ENCODE assay signal across 12 mouse cellular contexts in the genomic region with DNA sequence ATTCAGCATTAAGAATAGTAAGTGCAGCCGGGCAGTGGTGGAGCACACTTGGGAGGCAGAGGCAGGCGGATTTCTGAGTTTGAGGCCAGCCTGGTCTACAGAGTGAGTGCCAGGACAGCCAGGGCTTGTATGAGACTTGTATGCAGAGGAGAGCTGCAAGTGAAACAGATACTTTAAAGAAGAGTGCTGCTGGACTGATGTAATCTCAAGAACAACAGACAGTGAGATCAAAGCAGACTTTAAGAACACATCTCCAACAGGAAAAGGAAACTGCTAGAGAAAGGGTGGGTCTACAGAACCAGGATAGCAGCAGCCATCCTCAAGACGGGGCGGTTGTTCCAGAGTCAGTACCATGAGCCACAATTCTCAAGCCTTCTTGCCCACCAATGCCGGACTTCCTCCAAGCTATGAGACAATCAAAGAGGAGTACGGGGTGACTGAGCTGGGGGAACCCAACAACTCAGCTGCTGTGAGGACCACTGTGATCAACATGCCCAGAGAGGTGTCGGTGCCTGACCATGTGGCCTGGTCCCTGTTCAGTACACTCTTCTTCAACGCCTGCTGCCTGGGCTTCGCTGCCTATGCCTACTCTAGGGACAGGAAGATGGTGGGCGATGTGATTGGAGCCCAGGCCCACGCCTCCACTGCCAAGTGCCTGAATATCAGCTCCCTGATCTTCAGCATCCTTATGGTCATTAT. TPM values are rescaled to one million over a fixed set of nuclear protein-coding genes. Genes with fewer than 3 reads are reported as not detected.
A peak's percentile ranks its signal among the peaks of the same experiment; 100 is the strongest.
DNase-seq lines count a peak whose midpoint lies in the region; ATAC-seq and TF ChIP-seq lines count a peak whose summit lies in the region.
"Not testable (repeated sequence)": the region's sequence is repeated elsewhere in the genome, so short reads cannot be mapped to it uniquely, and the experiment has no call there.
"Had no signal": no experiment of that assay in that cellular context is flagged by ENCODE, and none has a peak within 500 bp of the region (broad histone marks: within the 10 kb centered on the region; RNA-seq: fewer than 3 reads in every experiment).

No protein-coding gene starts in this region.

- H3K4me2 ChIP-seq in liver, postnatal 0 days (ENCODE audit: low read depth, low read length): not testable (repeated sequence)

- TF ChIP-seq EP300 in liver, postnatal 0 days (IDR thresholded peaks at IDR 0.05; ENCODE audit: low read depth): not testable (repeated sequence)

- peaks cover 47% of the 10 kb centered on the region for H3K4me1 ChIP-seq in liver, postnatal 0 days (ENCODE audit: insufficient read depth)
- H3K4me1 ChIP-seq in small intestine, adult 2 months (ENCODE audit: control insufficient read depth, insufficient read depth, insufficient read length, low read length): peaks cover 45% of the 10 kb centered on the region

- ATAC-seq in CD4-positive, CD25-positive, alpha-beta regulatory T cell, adult 4 months: peak; percentile 62
- peak; percentile 64 for ATAC-seq in inflammation-experienced regulatory T-cells, adult 6 months
- ATAC-seq in liver, postnatal 0 days: not testable (repeated sequence)

- not testable (repeated sequence) for H3K27me3 ChIP-seq in liver, postnatal 0 days (ENCODE audit: insufficient read depth, low read length); small intestine, adult 2 months (ENCODE audit: control insufficient read depth, insufficient read depth, low read length)

- peak; percentile 87 for DNase-seq in heart, adult 11 months
- DNase-seq in liver, postnatal 0 days: not testable (repeated sequence)
- DNase-seq in thymus, postnatal 0 days (ENCODE audit: low spot score): peak; percentile 40

- not testable (repeated sequence) for H3K36me3 ChIP-seq in liver, postnatal 0 days (replicated peaks; ENCODE audit: insufficient read depth, low read length); small intestine, adult 2 months (ENCODE audit: control insufficient read depth, insufficient read depth, low read length)

- H3K9me3 ChIP-seq in liver, postnatal 0 days (ENCODE audit: low read length): not testable (repeated sequence)

- TF ChIP-seq POLR2A in small intestine, adult 2 months (IDR thresholded peaks at IDR 0.05; ENCODE audit: low read depth, low read length): not testable (repeated sequence)

- WGBS in liver, postnatal 0 days (ENCODE audit: insufficient replicate concordance): 74% methylated on average over 11 of the region's 11 CpGs
- WGBS in small intestine, adult 2 months: 92% methylated on average over 11 of the region's 11 CpGs

- not testable (repeated sequence) for H3K4me3 ChIP-seq in liver, postnatal 0 days (ENCODE audit: low read depth, low read length); small intestine, adult 2 months (ENCODE audit: low read depth, low read length)

- peak overlapping the region; percentile 92 for H3K27ac ChIP-seq in liver, postnatal 0 days (ENCODE audit: low read depth)
- peak overlapping the region; percentile 95 for H3K27ac ChIP-seq in small intestine, adult 2 months (ENCODE audit: insufficient read depth, low read depth, low read length)

- not testable (repeated sequence) for H3K9ac ChIP-seq in liver, postnatal 0 days (replicated peaks)

- TF ChIP-seq CTCF in liver, postnatal 0 days (IDR thresholded peaks at IDR 0.05; ENCODE audit: low read depth); small intestine, adult 2 months (IDR thresholded peaks at IDR 0.05; ENCODE audit: extremely low read depth, insufficient read length, insufficient replicate concordance, low read depth, low read length): not testable (repeated sequence)

RNA-seq across cellular contexts. Expression of a gene that starts 9.0 kb away (rescaled TPM):
- 100 to 1,000 TPM; 817 to 958 TPM for polyA plus RNA-seq in CD4-positive, CD25-positive, alpha-beta regulatory T cell, adult 4 months (2017; shearing (Covaris generic))
- 1,000 to 10,000 TPM in 1 of 3 experiments, 100 to 1,000 TPM in 2; 790 to 1,249 (median 846) TPM for polyA plus RNA-seq in inflammation-experienced regulatory T-cells, adult 6 months (2017; shearing (Covaris generic))
- polyA plus RNA-seq in liver, postnatal 0 days (2015; fragmentation: Nextera tagmentation; extraction: Ambion mirVana): 1,729 and 1,988 TPM in 2 replicates
- polyA plus RNA-seq in small intestine, adult 2 months (2012; rRNA removed): 766 and 1,649 TPM in 2 replicates
- polyA plus RNA-seq in thymus, postnatal 0 days (2015; fragmentation: Nextera tagmentation; extraction: Ambion mirVana): 1,216 and 1,339 TPM in 2 replicates

RNA-seq across cellular contexts. Expression of a gene that starts 28.7 kb away (rescaled TPM):
- polyA plus RNA-seq in CD4-positive, CD25-positive, alpha-beta regulatory T cell, adult 4 months (2017; shearing (Covaris generic)): not detected
- not detected for polyA plus RNA-seq in inflammation-experienced regulatory T-cells, adult 6 months (2017; shearing (Covaris generic))
- 0.07 and 0.23 TPM in 2 replicates for polyA plus RNA-seq in liver, postnatal 0 days (2015; fragmentation: Nextera tagmentation; extraction: Ambion mirVana)
- not detected in 2 replicates for polyA plus RNA-seq in small intestine, adult 2 months (2012; rRNA removed)
- polyA plus RNA-seq in thymus, postnatal 0 days (2015; fragmentation: Nextera tagmentation; extraction: Ambion mirVana): not detected in 2 replicates
- polyA plus RNA-seq: cerebellum, adult 2 months; forebrain, embryonic 13.5 days; forebrain, postnatal 0 days; heart, embryonic 13.5 days; hindbrain, embryonic 12.5 days; Patski had no signal

RNA-seq across cellular contexts. Expression of a gene that starts 36.4 kb away (rescaled TPM):
- 10 to 100 TPM; 20.7 to 28.1 TPM for polyA plus RNA-seq in CD4-positive, CD25-positive, alpha-beta regulatory T cell, adult 4 months (2017; shearing (Covaris generic))
- polyA plus RNA-seq in inflammation-experienced regulatory T-cells, adult 6 months (2017; shearing (Covaris generic)): 10 to 100 TPM; 26.7 to 29.9 (median 27.0) TPM
- 18.8 TPM in 2 replicates for polyA plus RNA-seq in liver, postnatal 0 days (2015; fragmentation: Nextera tagmentation; extraction: Ambion mirVana)
- polyA plus RNA-seq in small intestine, adult 2 months (2012; rRNA removed): 3.1 and 5.9 TPM in 2 replicates
- polyA plus RNA-seq in thymus, postnatal 0 days (2015; fragmentation: Nextera tagmentation; extraction: Ambion mirVana): 54.3 and 56.6 TPM in 2 replicates

RNA-seq across cellular contexts. Expression of a gene that starts 36.4 kb away (rescaled TPM):
- 10 to 100 TPM; 14.2 to 26.1 TPM for polyA plus RNA-seq in CD4-positive, CD25-positive, alpha-beta regulatory T cell, adult 4 months (2017; shearing (Covaris generic))
- polyA plus RNA-seq in inflammation-experienced regulatory T-cells, adult 6 months (2017; shearing (Covaris generic)): 10 to 100 TPM; 16.4 to 22.3 (median 19.7) TPM
- polyA plus RNA-seq in liver, postnatal 0 days (2015; fragmentation: Nextera tagmentation; extraction: Ambion mirVana): 3.3 and 3.6 TPM in 2 replicates
- polyA plus RNA-seq in small intestine, adult 2 months (2012; rRNA removed): 14.4 and 22.7 TPM in 2 replicates
- polyA plus RNA-seq in thymus, postnatal 0 days (2015; fragmentation: Nextera tagmentation; extraction: Ambion mirVana): 15.1 and 16.8 TPM in 2 replicates
